Mouse (Mus musculus) bone marrow, adult 2 months (tissue): ENCODE results near the gene Rab17. TPM values are rescaled to one million over a fixed set of nuclear protein-coding genes. Genes with fewer than 3 reads are reported as not detected.

Experiments
- H3K27ac ChIP-seq: fragments of 200-500 bp; 2 replicates; pipeline ENCODE4 v1.5.1; 2012; ENCODE audit warnings: low read depth, mild to moderate bottlenecking, control low read depth, inconsistent platforms, low read length; ENCODE audit not compliant: control insufficient read depth, poor library complexity, insufficient read depth
- H3K4me1 ChIP-seq: fragments of 200-500 bp; 2 replicates; pipeline ENCODE4 v1.6.1; 2011; ENCODE audit warnings: low read length; ENCODE audit not compliant: control insufficient read depth, insufficient read depth
- H3K4me3 ChIP-seq: fragments of 200-500 bp; replicated peaks from 2 replicates; pipeline ENCODE3; 2011; ENCODE audit warnings: mild to moderate bottlenecking, low read depth, low read length, control low read depth; ENCODE audit not compliant: control insufficient read depth
- CTCF ChIP-seq: fragments of 200-500 bp; IDR thresholded peaks from 2 replicates; pipeline ENCODE4 v1.5.1; 2011; ENCODE audit warnings: low read length, control low read depth; ENCODE audit not compliant: control insufficient read depth, insufficient read depth
- POLR2A ChIP-seq: fragments of 200-500 bp; IDR thresholded peaks from 2 replicates; pipeline ENCODE4 v1.6.1; 2011; ENCODE audit warnings: low read depth, mild to moderate bottlenecking, control low read depth, low read length, borderline replicate concordance; ENCODE audit not compliant: control insufficient read depth
- WGBS: fragments of 180-500 bp; shearing (Covaris S2); methylation state at CpG from one replicate; pipeline ENCODE4 v1.1.7; 2018; 5-methylcytosine and 5-hydroxymethylcytosine counted together
- polyA plus RNA-seq: library from polyadenylated mRNA; stranded (reverse); fragments of >200 nt; gene quantifications from 2 replicates; pipeline ENCODE4 v1.2.4, GENCODE M21; 2011; ENCODE audit warnings: low replicate concordance; ENCODE audit not compliant: missing spikeins, insufficient read depth, insufficient read length

Gene Rab17
- polyA plus RNA-seq, 1 experiment: not detected

- WGBS: 35% methylated on average over 7 of the region's 7 CpGs
- H3K27ac ChIP-seq: no peak overlapping the region
- TF ChIP-seq POLR2A: no peak
- TF ChIP-seq CTCF: peak; percentile 56; the same call in 1 of the 2 replicates
Measured at GRCm38 (mm10) chr1:90956245-90957096, 13.0 kb downstream of the Rab17 start.

GRCm38 (mm10) chr1:90953688-90954087, 15.8 kb downstream of the Rab17 start:
- no peak for TF ChIP-seq CTCF
- no peak for TF ChIP-seq POLR2A
- Histone ChIP-seq H3K27ac (no peak overlapping the region), H3K4me3 (no peak overlapping the region), H3K4me1 (no peaks in the 10 kb centered on the region)
- 83% methylated on average over 11 of the region's 11 CpGs for WGBS

More at GRCm38 (mm10) chr1:90956245-90957096, 13.0 kb downstream of the Rab17 start:
- H3K4me1 ChIP-seq: no peaks in the 10 kb centered on the region
- no peak overlapping the region for H3K4me3 ChIP-seq

- 88% methylated on average over 8 of the region's 8 CpGs for WGBS
- Histone ChIP-seq H3K4me3 (no peak within 1 kb of the TSS), H3K4me1 (no peaks in the 10 kb centered on the region), H3K27ac (no peak within 1 kb of the TSS)
- no peak for TF ChIP-seq CTCF
- TF ChIP-seq POLR2A: no peak
Measured at GRCm38 (mm10) chr1:90952808-90953207, 16.7 kb downstream of the Rab17 start, which contains the start of gene Prlh. Prlh (plus strand) TSS chr1:90953108.

- no peaks in the 10 kb centered on the region for H3K4me1 ChIP-seq
- WGBS: 65% methylated on average over 7 of the region's 7 CpGs
- no peak overlapping the region for H3K4me3 ChIP-seq
- no peak for TF ChIP-seq CTCF
- TF ChIP-seq POLR2A: no peak
- H3K27ac ChIP-seq: no peak overlapping the region
Measured at GRCm38 (mm10) chr1:90951670-90952069, 17.8 kb downstream of the Rab17 start.

- no peak for TF ChIP-seq POLR2A
- no peak for TF ChIP-seq CTCF
- Histone ChIP-seq H3K27ac (no peak overlapping the region), H3K4me3 (no peak overlapping the region), H3K4me1 (no peaks in the 10 kb centered on the region)
- WGBS: 10% methylated on average over 9 of the region's 9 CpGs
Measured at GRCm38 (mm10) chr1:90949309-90949708, 20.2 kb downstream of the Rab17 start.

GRCm38 (mm10) chr1:90947252-90947651, 22.2 kb downstream of the Rab17 start:
- TF ChIP-seq POLR2A: no peak
- TF ChIP-seq CTCF: no peak
- H3K4me1 ChIP-seq: no peaks in the 10 kb centered on the region
- H3K27ac ChIP-seq: no peak overlapping the region
- H3K4me3 ChIP-seq: no peak overlapping the region
- WGBS: 36% methylated on average over 2 of the region's 2 CpGs

- no peak overlapping the region for H3K27ac ChIP-seq
- WGBS: 76% methylated on average over 10 of the region's 10 CpGs
- TF ChIP-seq CTCF: no peak
- TF ChIP-seq POLR2A: no peak
- no peak overlapping the region for H3K4me3 ChIP-seq
- no peaks in the 10 kb centered on the region for H3K4me1 ChIP-seq
Measured at GRCm38 (mm10) chr1:90945171-90945570, 24.3 kb downstream of the Rab17 start.

GRCm38 (mm10) chr1:90939980-90940379, 29.5 kb downstream of the Rab17 start:
- no peak for TF ChIP-seq CTCF
- no peak for TF ChIP-seq POLR2A
- Histone ChIP-seq H3K27ac (no peak overlapping the region), H3K4me1 (no peaks in the 10 kb centered on the region), H3K4me3 (no peak overlapping the region)
- 73% methylated on average over 4 of the region's 4 CpGs for WGBS

- 84% methylated on average over 9 of the region's 9 CpGs for WGBS
- H3K4me3 ChIP-seq: no peak overlapping the region
- TF ChIP-seq CTCF (no peak), POLR2A (no peak)
Measured at GRCm38 (mm10) chr1:90936990-90937389, 32.5 kb downstream of the Rab17 start.

More at GRCm38 (mm10) chr1:90936990-90937389, 32.5 kb downstream of the Rab17 start:
- Histone ChIP-seq H3K4me1 (no peaks in the 10 kb centered on the region), H3K27ac (no peak overlapping the region)
